Mouse (Mus musculus): ENCODE measurements around the gene Lmntd2.

The Lmntd2 gene

DNA sequence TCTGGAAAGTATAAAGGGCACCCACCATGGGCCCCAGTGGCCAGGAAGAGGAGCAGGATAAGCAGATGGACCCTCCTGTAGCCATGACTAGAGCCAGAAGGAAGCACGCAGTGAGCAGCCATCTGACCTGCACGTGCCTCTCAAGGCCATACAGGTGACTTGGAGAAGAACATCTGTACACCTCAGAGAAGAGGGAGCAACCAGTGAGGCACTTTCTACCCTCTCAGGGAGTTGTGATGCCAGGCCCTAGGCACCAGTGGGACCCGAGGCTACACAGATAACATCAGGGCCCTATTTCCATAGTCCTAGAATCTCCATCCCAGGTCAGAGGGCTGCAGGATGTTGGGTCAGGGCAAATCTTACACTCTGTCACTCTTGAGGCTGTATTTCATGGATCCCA lies 23.7 kb downstream of the Lmntd2 start:
- no peak for DNase-seq (ENCODE audit: extremely low spot score)

DNA sequence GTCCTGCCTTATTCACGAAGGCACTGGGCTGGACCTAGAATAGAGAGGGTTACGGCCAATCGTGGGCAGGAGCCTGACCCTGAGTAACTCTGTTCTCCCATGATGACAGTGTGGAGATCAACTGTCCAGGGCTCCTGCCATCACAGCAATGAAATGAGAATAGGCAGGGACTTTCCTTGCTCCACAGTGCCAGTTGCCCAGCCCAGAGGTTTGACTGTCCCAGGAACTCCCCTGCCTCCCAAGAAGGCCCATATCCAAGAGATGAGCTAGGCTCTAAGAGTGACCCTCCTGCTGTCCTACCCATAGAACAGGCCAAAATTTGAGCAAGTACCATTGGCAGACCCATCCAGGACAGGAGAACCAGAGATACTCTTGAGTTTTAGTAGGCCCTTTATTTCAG lies 25.1 kb downstream of the Lmntd2 start:
- DNase-seq (ENCODE audit: extremely low spot score), result no peak

DNA sequence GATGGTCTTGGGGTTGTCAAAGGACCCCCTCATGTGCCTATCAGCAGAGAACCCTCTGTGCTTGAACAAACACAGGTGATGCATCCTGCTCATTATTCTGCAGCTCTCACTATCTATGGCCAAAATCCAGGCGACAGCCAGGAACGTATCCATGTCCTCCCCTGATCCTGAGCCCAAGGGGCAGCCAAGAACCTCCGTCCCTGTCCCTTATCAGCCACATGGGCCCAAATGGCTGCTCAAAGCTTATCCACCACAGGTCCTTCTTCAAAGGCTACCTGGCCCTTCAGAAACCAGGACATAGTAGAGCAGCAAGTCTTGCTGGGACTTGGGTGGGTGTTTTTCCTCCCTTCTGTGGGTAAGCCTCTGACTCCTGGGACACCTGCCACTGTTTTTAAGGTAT lies 25.7 kb downstream of the Lmntd2 start:
- DNase-seq (ENCODE audit: extremely low spot score), result no peak

- peak; percentile 83 for DNase-seq (ENCODE audit: extremely low spot score)
Measured at GRCm38 (mm10) chr7:141176173-141176572, 37.7 kb downstream of the Lmntd2 start.

DNA sequence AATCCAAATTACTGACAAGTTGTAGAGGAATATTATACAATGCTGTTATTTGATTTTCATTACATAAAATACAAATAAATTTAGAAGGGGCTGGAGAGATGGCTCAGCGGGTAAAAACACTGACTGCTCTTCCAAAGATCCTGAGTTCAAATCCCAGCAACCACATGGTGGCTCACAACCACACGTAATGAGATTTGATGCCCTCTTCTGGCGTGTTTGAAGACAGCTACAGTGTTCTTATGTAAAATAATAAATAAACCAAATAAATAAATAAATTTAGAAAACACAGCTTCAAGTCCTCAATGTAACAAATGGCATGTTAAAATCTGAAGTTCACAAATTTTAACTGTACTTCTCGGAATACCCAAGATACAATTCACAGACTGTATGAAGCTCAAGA lies 38.8 kb downstream of the Lmntd2 start:
- DNase-seq (ENCODE audit: extremely low spot score), result no peak

DNA sequence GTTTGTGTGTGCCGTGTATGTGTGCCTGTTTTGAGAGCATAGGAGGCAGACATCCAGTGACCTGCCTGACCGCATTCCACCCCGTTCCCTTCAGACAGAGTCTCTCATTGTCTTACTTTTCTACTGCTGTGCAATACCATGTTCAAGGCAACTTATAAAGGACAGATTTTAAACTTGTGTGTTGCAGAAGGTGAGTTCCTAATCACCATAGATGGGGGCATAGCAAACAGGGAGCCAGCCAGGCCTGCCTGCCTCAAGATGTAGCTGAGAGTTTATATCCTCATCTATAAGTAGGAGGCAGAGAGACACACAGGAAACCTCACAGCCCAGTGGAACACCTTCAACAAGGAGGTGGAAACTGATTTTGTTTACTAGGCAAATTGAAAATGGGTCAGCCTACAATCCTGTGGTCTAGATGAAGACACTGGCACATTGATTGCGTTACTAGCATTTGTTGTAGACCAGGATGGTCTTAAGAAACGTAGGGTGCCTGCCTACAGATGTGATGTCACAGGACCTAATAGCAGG lies 40.5 kb downstream of the Lmntd2 start:
- no peak for DNase-seq (ENCODE audit: extremely low spot score)

- DNase-seq (ENCODE audit: extremely low spot score), result peak; percentile 96
Measured at GRCm38 (mm10) chr7:141172116-141173006, 41.5 kb downstream of the Lmntd2 start, which contains the start of gene Rnh1. Rnh1 (minus strand) TSS chr7:141172857.

DNA sequence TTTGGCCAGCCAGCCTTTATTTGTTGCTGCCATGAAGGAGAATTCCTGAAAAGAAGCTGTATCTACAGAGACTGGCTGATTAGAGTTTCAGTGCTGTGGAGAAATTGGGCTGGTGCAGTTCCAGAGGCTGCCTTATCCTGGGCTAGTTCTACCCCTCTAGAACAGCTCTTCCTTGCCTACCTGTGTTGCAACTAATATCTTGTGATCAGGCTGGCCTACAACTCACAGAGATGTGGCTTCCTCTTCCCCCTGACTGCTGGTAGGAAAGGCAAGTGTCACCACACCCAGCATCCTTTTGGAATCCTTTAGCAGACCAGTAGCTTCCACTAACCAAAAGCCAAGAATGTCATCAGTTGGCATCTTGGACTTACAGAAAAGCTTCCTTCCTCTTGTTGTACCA lies 44.0 kb downstream of the Lmntd2 start:
- DNase-seq (ENCODE audit: extremely low spot score), result no peak

- DNase-seq (ENCODE audit: extremely low spot score), result no peak
Measured at GRCm38 (mm10) chr7:141169300-141169699, 44.6 kb downstream of the Lmntd2 start.

GRCm38 (mm10) chr7:141168518-141168953 lies 45.3 kb downstream of the Lmntd2 start:
- DNase-seq (ENCODE audit: extremely low spot score), result peak; percentile 46

DNA sequence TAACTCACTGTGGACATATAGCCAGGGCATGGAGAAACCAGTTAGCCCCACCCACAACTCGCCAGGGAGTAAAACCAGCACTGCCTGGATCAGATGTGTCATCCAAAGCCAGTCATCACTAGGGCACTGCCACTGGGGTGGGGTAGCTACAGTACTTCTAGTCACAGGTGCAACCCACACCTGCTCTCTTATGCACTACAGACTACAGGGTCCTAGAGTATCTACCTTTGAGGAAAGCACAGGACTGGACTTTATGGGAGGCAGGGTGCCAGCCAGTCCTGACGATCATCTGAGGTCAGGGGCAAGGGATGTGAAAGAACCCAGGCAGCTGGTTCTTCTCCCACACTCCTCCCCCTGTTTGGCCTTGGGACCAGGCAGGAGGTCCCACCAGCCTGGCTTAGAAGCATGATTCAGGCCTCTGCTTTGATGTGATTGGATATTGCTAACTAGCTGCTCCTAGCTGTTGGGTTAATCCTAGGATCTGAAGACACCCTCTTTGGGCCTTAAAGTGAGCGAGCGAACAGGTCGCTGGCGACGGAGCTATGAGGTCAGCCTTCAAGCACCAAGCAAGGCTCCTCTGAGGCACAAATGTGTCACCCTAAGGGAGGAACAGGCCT lies 45.9 kb downstream of the Lmntd2 start:
- DNase-seq (ENCODE audit: extremely low spot score), result no peak

DNA sequence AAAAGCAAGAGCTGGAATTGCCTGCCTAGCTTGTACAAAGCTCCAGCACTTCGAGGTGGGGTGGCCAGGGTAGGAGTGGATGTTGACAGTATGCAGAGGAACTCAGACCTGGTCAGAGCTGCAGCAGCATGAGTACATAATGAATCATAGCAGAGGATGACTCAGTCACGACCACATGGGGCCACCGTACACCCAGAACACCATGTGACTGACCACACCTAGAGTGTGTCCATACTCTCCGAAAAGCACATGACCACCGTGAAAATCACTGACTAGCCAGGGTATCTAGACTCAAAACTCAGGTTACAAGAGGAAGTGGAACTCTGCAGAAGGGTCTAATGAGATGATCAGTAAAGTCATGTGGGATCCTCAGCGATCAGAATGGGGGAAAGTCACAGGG lies 49.0 kb downstream of the Lmntd2 start:
- DNase-seq (ENCODE audit: extremely low spot score), result no peak

- DNase-seq (ENCODE audit: extremely low spot score), result no peak
Measured at GRCm38 (mm10) chr7:141164397-141164796, 49.5 kb downstream of the Lmntd2 start.

All from embryo, embryonic 9.5 days (tissue).